Mouse (Mus musculus) cerebellum, adult 2 months (tissue): ENCODE measurements at regions not wholly inside any gene's neighbourhood (a gene's known extent, or its start where the extent isn't known, plus 50 kb on each side); places are given as distances from the start of the nearest gene placed in this dataset.

Experiments
- DNase-seq, 2 experiments: peaks; one replicate each; pipeline ENCODE4 v3.0.0; 2021
- H3K27ac ChIP-seq: fragments of 200-500 bp; 2 replicates; pipeline ENCODE4 v1.5.1; 2012; ENCODE audit warnings: low read length, control low read depth, inconsistent platforms; ENCODE audit not compliant: insufficient read depth
- H3K27me3 ChIP-seq: fragments of 200-500 bp; 2 replicates; pipeline ENCODE4 v1.6.1; 2012; ENCODE audit warnings: inconsistent platforms, mild to moderate bottlenecking, low read length, moderate library complexity; ENCODE audit not compliant: control insufficient read depth, insufficient read depth
- H3K4me1 ChIP-seq: fragments of 200-500 bp; 2 replicates; pipeline ENCODE4 v1.6.1; 2011; ENCODE audit warnings: low read length; ENCODE audit not compliant: control insufficient read depth, insufficient read depth
- H3K4me3 ChIP-seq: fragments of 200-500 bp; replicated peaks from 2 replicates; pipeline ENCODE3; 2011; ENCODE audit warnings: mild to moderate bottlenecking, low read depth, low read length, control low read depth; ENCODE audit not compliant: insufficient read depth
- CTCF ChIP-seq: fragments of 200-500 bp; IDR thresholded peaks from 2 replicates; pipeline ENCODE4 v1.5.1; 2011; ENCODE audit warnings: low read depth, mild to moderate bottlenecking, control low read depth, low read length, moderate library complexity, borderline replicate concordance; ENCODE audit not compliant: insufficient read depth
- POLR2A ChIP-seq: fragments of 200-500 bp; IDR thresholded peaks from 2 replicates; pipeline ENCODE4 v1.6.1; 2011; ENCODE audit warnings: low read length, control low read depth, borderline replicate concordance; ENCODE audit not compliant: insufficient read depth
- WGBS: fragments of 180-500 bp; shearing (Covaris S2); methylation state at CpG from one replicate; pipeline ENCODE4 v1.1.7; 2018; 5-methylcytosine and 5-hydroxymethylcytosine counted together

DNA sequence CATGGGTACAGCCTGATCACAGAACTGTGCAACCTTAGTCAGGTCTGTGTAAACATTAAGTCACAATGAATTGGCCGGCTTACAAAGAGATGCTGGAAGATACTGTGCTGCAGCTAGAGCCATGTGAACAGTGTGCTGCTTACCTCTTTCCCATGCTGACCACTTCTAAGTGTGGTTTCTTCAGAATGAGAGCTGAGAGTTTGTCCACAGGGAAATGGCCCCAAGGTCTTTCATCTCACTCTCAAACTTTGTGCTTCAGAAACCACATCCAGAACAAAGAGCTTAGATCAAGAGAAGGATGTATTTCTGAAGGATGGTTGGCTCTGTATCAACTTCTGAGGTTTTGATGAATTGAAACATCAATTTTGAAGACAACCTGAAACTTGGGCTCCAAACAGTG lies 165.7 kb downstream of the Lrrc3b start:
- 0 out of 2 replicates have a peak, but pooled peaks cover 3% of the 10 kb centered on the region for H3K4me1 ChIP-seq
- WGBS, result 96% methylated on average over 1 of the region's 1 CpGs
- TF ChIP-seq CTCF (no peak), POLR2A (no peak)
- no peaks in the 10 kb centered on the region for H3K27me3 ChIP-seq
- no peak overlapping the region for H3K4me3 ChIP-seq
- DNase-seq, result no peak
- no peak overlapping the region for H3K27ac ChIP-seq

DNA sequence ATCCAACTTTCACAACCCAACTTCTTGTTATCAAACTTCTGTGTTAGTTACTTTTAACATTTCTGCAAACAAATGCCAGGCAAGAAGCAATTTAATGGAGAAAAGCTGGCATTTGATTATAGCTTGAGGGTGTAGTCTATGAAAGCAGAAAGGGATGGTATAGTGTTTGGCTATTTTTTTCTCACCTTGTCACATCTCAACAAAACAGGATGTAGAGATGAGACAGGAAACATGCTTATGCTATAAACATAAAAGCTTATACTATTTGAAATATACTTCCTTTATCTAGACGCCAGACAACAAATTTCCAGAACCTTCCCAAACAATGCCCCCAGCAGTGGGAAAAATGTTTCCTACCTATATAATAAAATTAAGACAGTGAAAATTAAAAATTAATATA lies 166.4 kb downstream of the Lrrc3b start:
- Histone ChIP-seq H3K27me3 (no peaks in the 10 kb centered on the region), H3K27ac (no peak overlapping the region), H3K4me1 (0 out of 2 replicates have a peak, but pooled peaks cover 3% of the 10 kb centered on the region), H3K4me3 (no peak overlapping the region)
- no peak for DNase-seq
- TF ChIP-seq POLR2A (no peak), CTCF (no peak)
- WGBS, result 89% methylated on average over 1 of the region's 1 CpGs

DNA sequence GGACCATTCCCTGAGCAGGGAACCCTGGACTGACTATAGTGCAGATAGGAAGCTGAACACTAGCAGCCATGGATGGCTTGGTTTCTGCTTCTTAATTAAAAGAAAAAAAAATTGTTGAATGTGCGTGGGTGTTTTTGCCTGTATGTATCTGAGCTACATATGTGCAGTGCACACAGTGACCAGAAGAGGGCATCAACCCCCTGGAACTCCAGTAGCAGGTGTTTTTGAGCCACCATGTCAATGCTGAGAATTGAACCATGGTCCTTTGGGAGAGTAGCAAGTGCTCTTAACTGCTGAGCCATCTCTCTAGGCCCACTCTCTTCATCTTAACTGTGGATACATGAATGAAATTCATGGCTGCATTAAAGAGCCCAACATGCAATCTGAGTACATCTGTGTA lies 172.5 kb downstream of the Lrrc3b start:
- Histone ChIP-seq H3K27me3 (no peaks in the 10 kb centered on the region), H3K4me3 (no peak overlapping the region), H3K27ac (no peak overlapping the region), H3K4me1 (0 out of 2 replicates have a peak, but pooled peaks cover 3% of the 10 kb centered on the region)
- 83% methylated on average over 1 of the region's 1 CpGs for WGBS
- DNase-seq, result no peak
- TF ChIP-seq CTCF (peak; percentile 18; the same call in 1 of the 2 replicates), POLR2A (no peak)

DNA sequence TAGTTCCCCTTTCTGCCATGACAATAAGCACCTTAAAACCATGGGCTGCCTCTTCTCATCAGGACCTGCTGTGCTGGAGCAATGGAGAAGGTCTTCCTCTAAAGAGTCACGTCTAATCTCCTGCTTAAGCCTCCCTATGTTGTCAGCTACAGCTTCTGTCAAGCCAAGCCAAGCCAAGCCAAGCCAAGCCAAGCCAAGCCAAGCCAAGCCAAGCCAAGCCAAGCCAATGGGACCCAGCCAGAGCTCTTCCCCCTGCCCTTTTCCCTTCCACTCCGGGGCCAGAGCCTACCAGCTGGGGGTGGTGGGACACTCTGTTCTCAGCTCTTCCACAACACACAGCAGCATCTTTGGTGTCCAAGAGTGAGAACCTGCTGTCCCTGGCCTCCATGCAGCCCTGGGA lies 175.8 kb downstream of the Lrrc3b start:
- Histone ChIP-seq H3K27ac (no peak overlapping the region), H3K4me1 (no peaks in the 10 kb centered on the region), H3K4me3 (no peak overlapping the region), H3K27me3 (no peaks in the 10 kb centered on the region)
- no peak for TF ChIP-seq POLR2A
- TF ChIP-seq CTCF, result no peak
- no peak for DNase-seq
- WGBS, result 15% methylated on average over 2 of the region's 2 CpGs

DNA sequence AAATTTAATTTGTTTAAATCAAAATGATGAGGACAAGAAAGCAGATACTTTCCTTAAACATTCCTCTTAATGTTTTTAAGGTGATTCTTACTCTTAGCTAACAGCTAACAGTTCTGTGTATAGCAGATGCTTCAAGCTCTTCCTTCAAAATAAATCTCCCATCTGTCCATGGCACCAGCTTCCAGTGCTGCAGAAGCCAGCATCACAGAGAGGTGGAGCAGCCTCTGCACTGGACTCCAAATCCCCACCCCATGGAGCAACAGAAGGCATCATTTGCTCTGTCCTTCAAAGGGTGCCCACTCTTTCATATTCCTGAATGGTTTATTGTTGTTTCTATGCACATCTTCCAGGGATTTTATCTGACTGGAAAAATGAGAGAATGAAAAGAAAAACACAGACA lies 183.1 kb downstream of the Lrrc3b start:
- Histone ChIP-seq H3K27me3 (no peaks in the 10 kb centered on the region), H3K4me1 (no peaks in the 10 kb centered on the region), H3K4me3 (no peak overlapping the region), H3K27ac (no peak overlapping the region)
- no peak for DNase-seq
- TF ChIP-seq CTCF (no peak), POLR2A (no peak)

DNA sequence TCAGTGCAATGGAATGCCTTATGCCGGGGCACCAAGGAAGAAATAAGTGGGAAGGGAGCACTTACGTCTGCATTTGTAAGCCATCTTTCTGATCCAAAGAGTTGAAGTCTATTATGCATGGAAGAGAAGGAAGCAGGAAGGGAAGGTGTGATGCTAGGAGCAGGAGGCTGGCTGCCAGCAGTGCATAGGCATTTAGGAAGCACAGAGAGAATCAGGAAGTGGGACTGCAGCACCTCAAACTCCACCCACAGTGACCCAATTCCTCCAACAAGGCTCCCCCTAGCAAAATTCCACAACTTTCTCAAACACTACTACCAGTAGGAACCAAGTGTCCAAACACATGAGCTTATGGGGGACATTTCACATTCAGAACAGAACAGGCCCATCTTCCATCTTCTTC lies 233.2 kb downstream of the Lrrc3b start:
- WGBS, result 79% methylated on average over 2 of the region's 2 CpGs
- no peak overlapping the region for H3K4me3 ChIP-seq
- TF ChIP-seq CTCF (no peak), POLR2A (no peak)
- H3K27me3 ChIP-seq, result no peaks in the 10 kb centered on the region
- no peaks in the 10 kb centered on the region for H3K4me1 ChIP-seq
- DNase-seq, result no peak
- H3K27ac ChIP-seq, result no peak overlapping the region

DNA sequence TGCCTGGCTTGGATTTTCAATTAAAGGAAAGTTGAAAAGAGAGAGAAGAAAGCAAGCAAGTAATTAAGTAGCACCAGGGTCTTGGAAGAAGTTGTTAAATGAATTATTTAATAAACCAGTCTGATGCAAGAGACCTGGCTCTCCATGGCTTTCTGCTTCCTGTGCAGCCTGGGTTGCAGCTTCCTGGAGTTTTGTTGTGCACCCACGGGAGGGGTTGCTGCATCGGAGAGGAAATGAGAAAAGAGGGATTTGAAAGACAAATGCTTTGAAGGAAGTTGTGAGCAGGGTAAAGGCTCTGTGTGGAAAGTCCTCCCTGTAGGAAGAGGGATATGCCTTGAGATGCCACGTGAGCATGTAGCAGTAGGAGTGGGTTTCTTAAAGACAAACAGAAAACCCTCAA lies 234.5 kb downstream of the Lrrc3b start:
- no peak overlapping the region for H3K4me3 ChIP-seq
- no peaks in the 10 kb centered on the region for H3K4me1 ChIP-seq
- no peak for TF ChIP-seq POLR2A
- no peak for TF ChIP-seq CTCF
- DNase-seq, result no peak
- H3K27me3 ChIP-seq, result no peaks in the 10 kb centered on the region
- WGBS, result 72% methylated on average over 3 of the region's 3 CpGs
- H3K27ac ChIP-seq, result no peak overlapping the region
